Mouse (Mus musculus) intestine, embryonic 16.5 days (tissue): ENCODE measurements around the gene Platr25. TPM values are rescaled to one million over a fixed set of nuclear protein-coding genes. Genes with fewer than 3 reads are reported as not detected.
"Not testable (repeated sequence)": the region's sequence is repeated elsewhere in the genome, so short reads cannot be mapped to it uniquely, and the experiment has no call there.

ENCODE experiments used
- ATAC-seq: fragments of 200-750 bp; cut with Nextera tagmentation; 2 replicates; pipeline ENCODE4 v1.8.0; 2017; ENCODE audit warnings: moderate TSS enrichment, moderate library complexity
- H3K27ac ChIP-seq: fragments of 300-500 bp; sonication (generic); 2 replicates; pipeline ENCODE4 v1.5.1; 2014; ENCODE audit warnings: mild to moderate bottlenecking, low read length
- H3K27me3 ChIP-seq: fragments of 300-500 bp; sonication (generic); replicated peaks from 2 replicates; pipeline ENCODE4 v1.6.1; 2014; ENCODE audit warnings: low read length, control low read depth, mixed read lengths; ENCODE audit not compliant: control insufficient read depth, insufficient read depth
- H3K36me3 ChIP-seq: fragments of 300-500 bp; sonication (generic); 2 replicates; pipeline ENCODE4 v1.6.1; 2014; ENCODE audit warnings: low read length, control low read depth; ENCODE audit not compliant: control insufficient read depth, insufficient read depth
- H3K4me1 ChIP-seq: fragments of 300-500 bp; sonication (generic); 2 replicates; pipeline ENCODE4 v1.6.1; 2014; ENCODE audit warnings: low read length, control low read depth, mixed read lengths; ENCODE audit not compliant: control insufficient read depth, insufficient read depth
- H3K4me2 ChIP-seq: fragments of 300-500 bp; sonication (generic); 2 replicates; pipeline ENCODE4 v1.6.1; 2014; ENCODE audit warnings: low read depth, low read length, control low read depth
- H3K4me3 ChIP-seq: fragments of 300-500 bp; sonication (generic); 2 replicates; pipeline ENCODE4 v1.5.1; 2014; ENCODE audit warnings: mild to moderate bottlenecking, low read length
- H3K9ac ChIP-seq: fragments of 300-500 bp; sonication (generic); 2 replicates; pipeline ENCODE4 v1.6.1; 2014; ENCODE audit warnings: low read depth, low read length
- H3K9me3 ChIP-seq: fragments of 300-500 bp; sonication (generic); 2 replicates; pipeline ENCODE4 v1.6.1; 2016; ENCODE audit warnings: low read length, control low read depth; ENCODE audit not compliant: control insufficient read depth
- WGBS: fragments of 180-500 bp; shearing (Covaris S2); extraction: QIAGEN DNeasy Blood & Tissue Kit; methylation state at CpG from one replicate; pipeline ENCODE4 v1.1.7; 2014; 5-methylcytosine and 5-hydroxymethylcytosine counted together
- polyA plus RNA-seq: library from polyadenylated mRNA; unstranded; fragments of >200 nt; fragmentation: Nextera tagmentation; extraction: Ambion mirVana; gene quantifications from 2 replicates; pipeline ENCODE4 v1.2.1, GENCODE M21; 2015

Platr25 gene
- polyA plus RNA-seq, result 16.1 and 18.1 TPM in 2 replicates

DNA sequence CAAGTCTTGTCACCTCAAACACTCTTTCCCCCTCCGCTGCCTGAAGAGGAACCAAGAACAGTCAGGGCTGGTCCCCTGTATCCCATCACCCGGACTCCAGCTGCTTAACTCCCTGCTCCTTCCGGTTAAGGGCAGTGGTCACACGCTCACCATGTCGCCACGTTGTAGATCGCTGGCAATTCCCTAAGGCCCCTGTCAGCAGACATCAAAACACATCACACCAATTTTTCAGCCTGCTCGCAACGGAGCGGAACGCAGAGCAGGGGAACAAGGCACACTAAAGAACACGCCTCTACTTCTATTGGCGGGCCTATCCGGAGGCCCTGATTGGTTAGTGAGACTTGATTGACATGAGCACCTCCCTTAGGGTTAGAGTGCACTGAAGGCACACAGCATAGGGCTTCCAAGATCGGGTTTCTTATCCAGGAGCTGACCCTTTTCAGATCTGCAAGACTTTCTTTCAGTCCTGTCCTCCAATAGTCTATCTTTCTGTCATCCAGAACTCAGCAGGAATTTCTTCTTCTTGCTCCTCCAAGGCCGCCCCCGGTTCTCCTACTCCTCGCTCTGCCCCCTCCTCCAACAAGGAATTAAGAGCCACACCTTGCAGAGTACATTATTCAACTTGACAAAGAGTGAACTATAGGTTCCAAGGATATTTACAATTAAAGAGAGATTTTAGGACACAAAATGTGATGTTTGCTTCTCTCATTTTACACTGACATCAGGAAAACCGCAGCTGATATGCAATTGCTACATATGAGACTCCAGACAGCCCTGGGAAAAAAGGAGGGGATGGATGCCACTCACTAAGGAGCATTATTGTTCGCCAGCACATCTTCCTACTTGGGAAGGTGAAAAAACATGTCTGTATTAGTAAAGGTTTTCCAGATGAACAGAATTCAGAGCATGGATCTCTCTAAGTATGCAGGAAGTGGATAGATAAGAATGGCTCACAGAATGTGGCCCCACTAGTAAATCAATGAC, at the start of gene Platr25:
TSS of gene Platr25 (minus strand) at position 278 of the 984 bp plus-strand sequence.
- not testable (repeated sequence) for H3K4me1 ChIP-seq, H3K9me3 ChIP-seq, H3K36me3 ChIP-seq, H3K27me3 ChIP-seq, H3K27ac ChIP-seq
- peak within 1 kb of the TSS; percentile 48 for H3K4me2 ChIP-seq
- WGBS, result 10% methylated on average over 20 of the region's 20 CpGs
- H3K4me3 ChIP-seq, result peak within 1 kb of the TSS; percentile 59
- peak; percentile 99 for ATAC-seq
- H3K9ac ChIP-seq, result peak within 1 kb of the TSS; percentile 69

DNA sequence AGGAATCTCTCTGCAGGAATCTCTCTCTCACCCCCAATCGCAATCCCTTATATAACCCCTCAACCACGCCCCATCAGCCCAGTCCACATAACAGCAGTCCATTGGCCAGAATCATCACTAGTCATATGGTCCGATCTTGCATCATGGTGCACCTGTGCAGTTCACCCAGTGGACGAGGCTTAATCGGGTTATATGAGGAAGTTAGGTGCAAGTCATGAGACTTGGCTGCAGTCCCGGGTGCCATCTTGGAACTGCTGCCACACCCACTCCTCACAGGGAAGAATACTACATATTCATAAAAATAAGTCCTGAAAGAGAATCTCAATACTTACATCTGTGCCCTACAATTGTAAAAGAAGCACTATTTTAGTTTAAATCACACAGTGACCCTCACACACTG, 47.5 kb upstream of the Platr25 start:
- H3K9me3 ChIP-seq, H3K4me1 ChIP-seq, H3K4me3 ChIP-seq, H3K27me3 ChIP-seq, ATAC-seq, H3K27ac ChIP-seq, H3K36me3 ChIP-seq, H3K4me2 ChIP-seq, H3K9ac ChIP-seq: not testable (repeated sequence)
- 93% methylated on average over 6 of the region's 6 CpGs for WGBS

DNA sequence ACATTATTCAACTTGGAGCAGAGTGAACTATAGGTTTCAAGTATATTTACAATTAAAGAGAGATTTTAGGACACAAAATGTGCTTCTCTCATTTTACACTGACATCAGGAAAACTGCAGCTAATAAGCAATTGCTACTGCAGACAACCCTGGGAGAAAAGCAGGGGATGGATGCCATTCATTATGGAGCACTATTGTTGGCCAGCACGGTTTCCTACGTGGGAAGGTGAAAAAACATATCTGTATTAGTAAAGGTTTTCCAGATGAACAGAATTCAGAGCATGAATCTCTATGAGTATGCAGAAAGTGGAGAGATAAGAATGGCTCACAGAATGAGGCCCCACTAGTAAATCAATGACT, 25.6 kb upstream of the Platr25 start:
- not testable (repeated sequence) for ATAC-seq, H3K4me1 ChIP-seq, H3K36me3 ChIP-seq, H3K9me3 ChIP-seq, H3K27ac ChIP-seq, H3K27me3 ChIP-seq, H3K9ac ChIP-seq
- Histone ChIP-seq H3K4me2 (peak overlapping the region; percentile 36), H3K4me3 (peak overlapping the region; percentile 57)
- 32% methylated on average over 2 of the region's 2 CpGs for WGBS

DNA sequence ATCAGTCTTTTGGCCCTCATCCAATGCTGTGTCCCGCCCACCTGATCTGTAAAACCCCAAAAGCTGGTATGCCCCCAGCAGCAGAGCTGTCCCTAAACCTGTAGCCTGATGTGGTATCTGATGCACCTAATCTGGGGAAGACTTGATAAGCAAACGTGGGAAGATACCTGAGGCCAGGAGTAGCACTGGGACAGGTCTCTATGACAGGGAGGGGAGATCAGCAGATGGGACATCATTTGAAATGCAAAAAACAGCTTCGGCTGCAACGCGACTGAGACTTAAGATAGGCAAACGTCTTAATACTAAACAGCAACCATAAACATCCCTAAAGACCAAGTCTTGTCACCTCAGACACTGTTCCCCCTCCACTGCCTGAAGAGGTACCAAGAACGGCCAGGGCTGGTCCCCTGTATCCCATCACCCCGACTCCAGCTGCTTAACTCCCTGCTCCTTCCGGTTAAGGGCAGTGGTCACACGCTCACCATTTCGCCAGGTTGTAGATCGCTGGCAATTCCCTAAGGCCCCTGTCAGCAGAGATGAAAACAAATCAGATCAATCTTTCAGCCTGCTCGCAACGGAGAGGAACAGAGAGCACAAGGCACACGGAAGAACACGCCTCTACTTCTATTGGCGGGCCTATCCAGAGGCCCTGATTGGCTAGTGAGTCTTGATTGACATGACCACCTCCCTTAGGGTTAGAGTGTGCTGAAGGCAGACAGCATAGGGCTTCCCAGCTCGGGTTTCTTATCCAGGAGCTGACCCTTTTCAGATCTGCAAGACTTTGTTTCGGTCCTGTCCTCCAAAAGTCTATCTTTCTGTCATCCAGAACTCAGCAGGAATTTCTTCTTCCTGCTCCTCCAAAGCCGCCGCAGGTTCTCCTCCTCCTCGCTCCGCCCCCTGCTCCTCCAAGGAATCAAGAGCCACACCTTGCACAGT, 25.0 kb upstream of the Platr25 start, which contains the start of gene Gm5141:
TSS of gene Gm5141 (minus strand) at position 610 of the 936 bp plus-strand sequence.
- H3K27me3 ChIP-seq, H3K9me3 ChIP-seq, H3K4me1 ChIP-seq, H3K36me3 ChIP-seq, H3K27ac ChIP-seq: not testable (repeated sequence)
- Histone ChIP-seq H3K4me3 (peak within 1 kb of the TSS; percentile 57), H3K9ac (peak within 1 kb of the TSS; percentile 61), H3K4me2 (peak within 1 kb of the TSS; percentile 60)
- WGBS, result 3% methylated on average over 19 of the region's 23 CpGs
- peak; percentile 100 for ATAC-seq

DNA sequence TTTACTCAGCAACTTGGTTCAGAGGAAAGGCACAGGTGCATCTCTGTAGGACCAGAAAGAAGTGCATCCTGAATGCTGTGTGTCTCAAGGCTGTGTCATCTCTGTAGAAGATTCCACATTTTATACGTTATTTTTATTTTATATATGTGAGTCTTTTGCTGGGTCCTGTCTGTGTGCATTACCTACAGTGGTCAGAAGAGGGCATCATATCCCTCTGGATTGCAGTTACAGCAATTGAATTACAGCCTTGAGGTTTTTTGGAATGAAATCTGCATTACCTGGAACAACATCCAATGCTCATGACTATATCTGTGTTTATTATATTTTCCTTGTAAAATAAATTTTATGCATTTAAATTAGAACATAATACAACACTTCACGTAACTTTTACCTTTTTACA, 3.3 kb upstream of the Platr25 start:
- not testable (repeated sequence) for H3K27me3 ChIP-seq, H3K27ac ChIP-seq, H3K4me2 ChIP-seq, H3K9ac ChIP-seq, H3K36me3 ChIP-seq, ATAC-seq, H3K9me3 ChIP-seq, H3K4me1 ChIP-seq, H3K4me3 ChIP-seq
- WGBS, result 58% methylated on average over 2 of the region's 2 CpGs

DNA sequence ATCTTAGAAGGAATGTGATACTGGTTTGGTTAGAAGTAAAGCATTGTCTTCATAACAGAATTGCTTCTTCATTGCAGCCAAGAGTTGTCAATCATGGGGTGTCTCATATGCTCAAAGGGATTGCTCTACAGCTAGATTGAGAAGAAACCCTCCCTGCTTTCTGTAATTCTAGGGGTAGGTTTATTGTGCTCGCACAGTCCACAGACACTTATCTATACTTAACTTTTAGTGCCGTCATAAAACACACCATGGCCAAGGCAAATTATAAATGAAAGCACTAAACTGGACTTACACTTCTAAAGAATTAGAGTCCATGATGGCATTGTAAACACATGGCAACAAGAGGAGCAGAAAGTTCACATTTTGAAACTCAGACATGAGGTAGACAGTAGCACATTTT, 27.2 kb downstream of the Platr25 start:
- Histone ChIP-seq H3K4me3 (no peak overlapping the region), H3K27me3 (no peaks in the 10 kb centered on the region), H3K4me1 (no peaks in the 10 kb centered on the region), H3K36me3 (no peaks in the 10 kb centered on the region), H3K4me2 (no peak overlapping the region), H3K27ac (no peak overlapping the region), H3K9me3 (no peaks in the 10 kb centered on the region), H3K9ac (no peak overlapping the region)
- peak; percentile 91 for ATAC-seq
- 59% methylated on average over 2 of the region's 2 CpGs for WGBS

DNA sequence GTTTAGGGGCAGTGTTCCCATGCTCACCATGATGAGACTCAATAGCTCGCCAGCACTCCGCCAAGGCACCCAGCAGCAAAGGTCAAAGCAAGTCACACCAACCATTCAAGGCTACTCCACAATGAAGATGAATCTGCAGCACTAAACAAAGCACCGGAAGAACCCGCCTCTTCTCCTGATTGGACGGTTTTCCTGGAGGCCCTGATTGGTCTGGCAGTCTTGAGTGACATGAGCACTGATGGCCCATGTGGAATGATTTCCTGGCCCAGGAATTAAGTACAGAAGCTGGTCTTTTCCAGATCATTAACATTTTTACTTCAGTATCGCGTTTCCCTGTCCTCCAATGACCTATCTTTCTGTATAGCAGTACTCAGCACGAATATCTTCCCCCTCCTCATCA, 47.9 kb downstream of the Platr25 start:
- H3K9ac ChIP-seq, H3K36me3 ChIP-seq, ATAC-seq, H3K27me3 ChIP-seq, H3K27ac ChIP-seq, H3K4me3 ChIP-seq, H3K4me1 ChIP-seq, H3K9me3 ChIP-seq, H3K4me2 ChIP-seq: not testable (repeated sequence)
- 92% methylated on average over 8 of the region's 8 CpGs for WGBS

DNA sequence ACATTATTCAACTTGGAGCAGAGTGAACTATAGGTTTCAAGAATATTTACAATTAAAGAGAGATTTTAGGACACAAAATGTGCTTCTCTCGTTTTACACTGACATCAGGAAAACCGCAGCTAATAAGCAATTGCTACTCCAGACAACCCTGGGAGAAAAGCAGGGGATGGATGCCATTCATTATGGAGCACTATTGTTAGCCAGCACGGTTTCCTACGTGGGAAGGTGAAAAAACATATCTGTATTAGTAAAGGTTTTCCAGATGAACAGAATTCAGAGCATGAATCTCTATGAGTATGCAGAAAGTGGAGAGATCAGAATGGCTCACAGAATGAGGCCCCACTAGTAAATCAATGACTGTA, 75.2 kb downstream of the Platr25 start:
- peak; percentile 26 for ATAC-seq
- H3K36me3 ChIP-seq, result not testable (repeated sequence)
- 24% methylated on average over 4 of the region's 4 CpGs for WGBS

DNA sequence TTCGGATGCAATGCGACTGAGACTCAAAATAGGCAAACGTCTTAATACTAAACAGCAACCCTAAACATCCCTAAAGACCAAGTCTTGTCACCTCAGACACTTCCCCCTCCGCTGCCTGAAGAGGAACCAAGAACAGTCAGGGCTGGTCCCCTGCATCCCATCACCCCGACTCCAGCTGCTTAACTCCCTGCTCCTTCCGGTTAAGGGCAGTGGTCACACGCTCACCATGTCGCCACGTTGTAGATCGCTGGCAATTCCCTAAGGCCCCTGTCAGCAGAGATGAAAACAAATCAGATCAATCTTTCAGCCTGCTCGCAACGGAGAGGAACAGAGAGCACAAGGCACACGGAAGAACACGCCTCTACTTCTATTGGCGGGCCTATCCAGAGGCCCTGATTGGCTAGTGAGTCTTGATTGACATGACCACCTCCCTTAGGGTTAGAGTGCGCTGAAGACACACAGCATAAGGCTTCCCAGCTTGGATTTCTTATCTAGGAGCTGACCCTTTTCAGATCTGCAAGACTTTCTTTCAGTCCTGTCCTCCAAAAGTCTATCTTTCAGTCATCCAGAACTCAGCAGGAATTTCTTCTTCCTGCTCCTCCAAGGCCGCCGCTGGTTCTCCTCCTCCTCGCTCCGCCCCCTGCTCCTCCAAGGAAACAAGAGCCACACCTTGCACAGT, 75.8 kb downstream of the Platr25 start:
- Histone ChIP-seq H3K4me2 (peak overlapping the region; percentile 42), H3K4me3 (peak overlapping the region; percentile 54), H3K9ac (peak overlapping the region; percentile 60)
- not testable (repeated sequence) for H3K4me1 ChIP-seq, H3K9me3 ChIP-seq, H3K36me3 ChIP-seq, H3K27ac ChIP-seq, H3K27me3 ChIP-seq
- WGBS, result 1% methylated on average over 18 of the region's 20 CpGs
- peak; percentile 100 for ATAC-seq

More for the DNA sequence above, 75.2 kb downstream of the Platr25 start:
- H3K9ac ChIP-seq, H3K27ac ChIP-seq, H3K4me1 ChIP-seq, H3K27me3 ChIP-seq, H3K9me3 ChIP-seq: not testable (repeated sequence)
- Histone ChIP-seq H3K4me2 (peak overlapping the region; percentile 34), H3K4me3 (peak overlapping the region; percentile 54)
